1 mouse cellular context compared by ENCODE assay signal in the genomic region with DNA sequence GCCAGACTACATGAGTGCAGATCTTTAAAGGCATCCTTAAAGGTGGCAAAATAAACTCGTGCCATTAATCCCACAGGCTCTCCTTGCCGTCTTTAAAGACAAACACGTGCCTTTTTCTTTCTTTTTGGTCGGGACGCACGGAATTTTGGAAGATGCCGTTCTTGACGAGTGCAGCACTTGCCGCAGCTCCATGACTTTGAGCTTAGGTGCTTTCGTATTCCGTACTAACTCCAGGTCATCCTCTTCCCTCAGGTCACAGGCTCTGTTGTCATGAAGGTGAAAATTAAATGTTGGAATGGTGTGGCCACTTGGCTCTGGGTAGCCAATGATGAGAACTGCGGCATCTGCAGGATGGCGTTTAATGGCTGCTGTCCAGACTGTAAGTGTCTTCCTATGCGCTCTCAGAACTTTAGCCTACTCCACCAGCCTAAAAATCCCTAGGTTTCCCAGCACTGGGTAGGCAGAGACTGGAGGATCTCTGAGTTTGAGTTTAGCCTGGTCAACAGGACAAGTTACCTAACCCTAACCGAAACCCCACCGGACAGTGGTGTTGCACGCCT.
TF ChIP-seq lines count a peak whose summit lies in the region.

No protein-coding gene starts in this region.

TF ChIP-seq in CH12.LX, 34 proteins besides CTCF, POLR2A, EP300 and RAD21 (continued from another document):
- no peak for TF ChIP-seq UBTF (IDR thresholded peaks at IDR 0.05; ENCODE audit: low read depth, low read length)
